Mouse (Mus musculus) hindbrain, postnatal 0 days (tissue): ENCODE data around the gene Bcl2l11. TPM values are rescaled to one million over a fixed set of nuclear protein-coding genes. Genes with fewer than 3 reads are reported as not detected.
A peak's percentile ranks its signal among the peaks of the same experiment; 100 is the strongest.

Experiments used
- ATAC-seq: fragments of 200-750 bp; cut with Nextera tagmentation; 2 replicates; pipeline ENCODE4 v1.8.0; 2017; ENCODE audit warnings: mild to moderate bottlenecking, moderate TSS enrichment, moderate library complexity
- DNase-seq: peaks from one replicate; pipeline ENCODE4 v3.0.0-alpha.2; 2015; ENCODE audit warnings: low spot score
- H3K27ac ChIP-seq: fragments of 300-500 bp; sonication (generic); 2 replicates; pipeline ENCODE4 v1.5.1; 2014; ENCODE audit warnings: mild to moderate bottlenecking
- H3K27me3 ChIP-seq: fragments of 300-500 bp; sonication (generic); 2 replicates; pipeline ENCODE4 v1.6.1; 2014; ENCODE audit warnings: low read length, mixed read lengths; ENCODE audit not compliant: insufficient read depth
- H3K36me3 ChIP-seq: fragments of 300-500 bp; sonication (generic); 2 replicates; pipeline ENCODE4 v1.6.1; 2014; ENCODE audit warnings: low read length, mixed read lengths; ENCODE audit not compliant: insufficient read depth
- H3K4me1 ChIP-seq: fragments of 300-500 bp; sonication (generic); 2 replicates; pipeline ENCODE4 v1.6.1; 2014; ENCODE audit warnings: antibody characterized with exemption, low read length, mixed read lengths; ENCODE audit not compliant: insufficient read depth
- H3K4me2 ChIP-seq: fragments of 300-500 bp; sonication (generic); 2 replicates; pipeline ENCODE4 v1.6.1; 2014; ENCODE audit warnings: low read depth, mild to moderate bottlenecking, low read length, moderate library complexity, mixed read lengths
- H3K4me3 ChIP-seq: fragments of 300-500 bp; sonication (generic); 2 replicates; pipeline ENCODE4 v1.5.1; 2014; ENCODE audit warnings: low read length
- H3K9ac ChIP-seq: fragments of 300-500 bp; sonication (generic); replicated peaks from 2 replicates; pipeline ENCODE4 v1.6.1; 2014; ENCODE audit warnings: mild to moderate bottlenecking, low read length, moderate library complexity, mixed read lengths
- H3K9me3 ChIP-seq: fragments of 300-500 bp; sonication (generic); 2 replicates; pipeline ENCODE4 v1.6.1; 2016; ENCODE audit warnings: low read length, mixed read lengths
- CTCF ChIP-seq: IDR thresholded peaks from 2 replicates; pipeline ENCODE4 v1.5.1; 2016; ENCODE audit warnings: antibody characterized with exemption, control low read depth, low read depth
- WGBS: fragments of 180-500 bp; shearing (Covaris S2); extraction: QIAGEN DNeasy Blood & Tissue Kit; methylation state at CpG from one replicate; pipeline ENCODE4 v1.1.7; 2014; 5-methylcytosine and 5-hydroxymethylcytosine counted together
- polyA plus RNA-seq: library from polyadenylated mRNA; unstranded; fragments of >200 nt; fragmentation: Nextera tagmentation; extraction: Ambion mirVana; gene quantifications from 2 replicates; pipeline ENCODE4 v1.2.1, GENCODE M21; 2015
- total RNA-seq: library from RNA; depleted of rRNA; stranded (reverse); fragments of >200 nt; gene quantifications from 2 replicates; pipeline ENCODE4 v1.2.3, GENCODE M21; 2014

The Bcl2l11 gene
- total and polyA plus RNA-seq, 2 experiments from 2014 or later = 7.8 to 11.3 TPM

DNA sequence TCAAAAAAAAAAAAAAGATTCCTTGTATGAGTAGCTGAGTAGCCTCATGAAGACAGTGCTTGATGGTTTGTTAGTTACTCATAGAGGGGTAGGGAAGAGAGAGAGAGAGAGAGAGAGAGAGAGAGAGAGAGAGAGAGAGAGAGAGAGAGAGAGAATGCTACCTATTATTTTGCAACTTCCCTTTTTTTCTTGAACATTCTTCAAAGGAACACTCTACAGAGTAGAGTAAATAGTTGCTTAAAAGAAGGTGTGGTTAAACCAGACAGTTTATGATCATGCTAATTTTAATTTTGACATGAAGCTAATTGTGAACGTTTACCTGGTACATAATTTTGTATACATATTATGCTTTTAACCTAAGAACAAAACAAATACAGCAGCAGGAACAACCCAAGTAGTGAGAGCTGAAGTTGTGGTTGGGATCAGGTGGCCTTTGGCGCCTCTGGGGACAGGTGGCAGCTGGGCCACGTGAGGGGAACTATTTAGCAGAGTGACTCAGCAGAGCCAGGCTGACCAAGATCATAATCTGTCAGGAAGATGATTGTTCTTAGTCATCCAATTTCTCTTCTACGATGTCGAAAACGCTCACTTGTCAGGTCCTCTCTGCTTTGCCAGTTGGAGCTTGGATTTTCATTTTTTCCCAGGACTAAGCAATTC is 78.0 kb downstream of the Bcl2l11 start:
- no peak for TF ChIP-seq CTCF

DNA sequence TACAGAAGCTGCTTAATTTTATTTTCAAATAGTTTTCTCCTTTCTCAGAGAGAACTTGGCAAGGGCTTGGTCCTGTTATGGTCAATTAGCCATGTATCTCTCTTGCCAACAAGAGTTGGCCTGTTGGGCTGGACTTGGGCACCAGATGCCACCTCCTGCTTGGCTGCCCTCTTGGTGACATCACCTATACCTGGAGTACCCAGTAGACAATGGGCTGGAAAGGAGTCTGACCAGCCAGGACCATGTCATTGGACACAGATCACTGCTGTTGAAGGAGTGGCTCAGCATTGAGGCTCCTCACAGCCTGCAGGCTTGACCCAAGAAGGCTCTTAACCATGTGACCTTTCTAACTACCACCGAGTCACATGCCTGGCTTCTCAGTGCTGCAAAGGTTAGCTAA is 82.7 kb downstream of the Bcl2l11 start:
- WGBS = 64% methylated on average over 1 of the region's 1 CpGs
- no peak overlapping the region for H3K4me3 ChIP-seq
- H3K9ac ChIP-seq = no peak overlapping the region
- H3K4me1 ChIP-seq = no peaks in the 10 kb centered on the region
- H3K4me2 ChIP-seq = no peak overlapping the region
- H3K27ac ChIP-seq = no peak overlapping the region
- ATAC-seq = peak; percentile 35; the same call in 1 of the 2 replicates
- no peaks in the 10 kb centered on the region for H3K9me3 ChIP-seq
- no peak for TF ChIP-seq CTCF
- H3K27me3 ChIP-seq = no peaks in the 10 kb centered on the region
- DNase-seq = peak; percentile 12
- H3K36me3 ChIP-seq = no peaks in the 10 kb centered on the region

More for the DNA sequence above, 78.0 kb downstream of the Bcl2l11 start:
- Histone ChIP-seq H3K9ac (no peak overlapping the region), H3K4me2 (no peak overlapping the region), H3K27me3 (no peaks in the 10 kb centered on the region), H3K27ac (no peak overlapping the region), H3K36me3 (no peaks in the 10 kb centered on the region), H3K4me3 (no peak overlapping the region), H3K4me1 (no peaks in the 10 kb centered on the region), H3K9me3 (no peaks in the 10 kb centered on the region)
- WGBS = 82% methylated on average over 6 of the region's 6 CpGs
- DNase-seq (no peak), ATAC-seq (no peak)

DNA sequence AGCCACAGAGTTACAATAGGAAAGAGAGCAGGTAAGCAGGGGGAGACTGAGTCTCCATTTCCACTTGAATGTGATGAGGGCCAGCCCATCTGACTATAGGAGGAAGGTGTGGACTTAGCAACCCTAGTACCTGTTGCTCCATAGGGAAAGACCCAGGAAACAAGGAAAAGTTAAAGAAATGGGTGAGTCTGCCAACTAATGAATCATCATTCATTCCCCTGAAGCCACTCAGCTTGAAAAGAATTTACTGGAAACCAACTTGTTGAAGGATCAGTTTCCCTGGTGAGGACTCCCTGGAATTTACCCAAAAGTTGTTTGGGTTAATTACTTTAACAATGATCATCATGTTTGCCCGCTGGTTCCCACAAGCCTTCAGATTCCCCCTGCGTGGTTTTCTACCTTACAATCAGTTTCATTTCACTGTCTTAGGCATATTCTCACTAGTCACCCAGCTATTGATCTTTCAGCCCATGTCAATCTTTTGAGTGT is 84.0 kb downstream of the Bcl2l11 start:
- no peak for TF ChIP-seq CTCF

DNA sequence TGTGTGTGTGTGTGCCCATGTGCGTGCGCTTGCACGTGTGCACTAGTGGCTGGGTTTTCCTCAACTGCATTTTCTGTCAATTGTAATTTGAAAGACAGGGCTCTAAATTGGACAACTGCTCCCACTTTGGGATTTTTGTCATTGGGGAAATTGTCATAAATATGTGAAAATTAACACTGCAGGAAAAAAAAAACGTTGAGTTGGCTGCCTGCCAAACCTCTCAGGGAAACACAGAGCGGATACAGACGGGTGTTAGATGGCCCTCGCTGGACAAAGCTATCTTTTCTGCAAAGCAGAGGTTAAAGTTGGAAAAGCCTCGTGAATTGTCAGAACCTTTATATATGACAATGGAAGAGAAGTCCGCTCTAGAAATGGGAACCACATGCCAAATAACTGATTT is 84.5 kb downstream of the Bcl2l11 start:
- H3K9ac ChIP-seq = no peak overlapping the region
- ATAC-seq = no peak
- H3K27ac ChIP-seq = no peak overlapping the region
- H3K36me3 ChIP-seq = no peaks in the 10 kb centered on the region
- H3K4me1 ChIP-seq = no peaks in the 10 kb centered on the region
- H3K9me3 ChIP-seq = no peaks in the 10 kb centered on the region
- no peaks in the 10 kb centered on the region for H3K27me3 ChIP-seq
- TF ChIP-seq CTCF = no peak
- 39% methylated on average over 9 of the region's 9 CpGs for WGBS
- H3K4me3 ChIP-seq = no peak overlapping the region
- peak; percentile 28 for DNase-seq
- H3K4me2 ChIP-seq = no peak overlapping the region

More for the DNA sequence above, 84.0 kb downstream of the Bcl2l11 start:
- no peaks in the 10 kb centered on the region for H3K9me3 ChIP-seq
- WGBS = 53% methylated on average over 2 of the region's 2 CpGs
- H3K36me3 ChIP-seq = no peaks in the 10 kb centered on the region
- no peaks in the 10 kb centered on the region for H3K27me3 ChIP-seq
- DNase-seq (no peak), ATAC-seq (no peak)
- H3K27ac ChIP-seq = no peak overlapping the region
- no peak overlapping the region for H3K4me2 ChIP-seq
- no peak overlapping the region for H3K4me3 ChIP-seq
- H3K9ac ChIP-seq = no peak overlapping the region
- no peaks in the 10 kb centered on the region for H3K4me1 ChIP-seq

DNA sequence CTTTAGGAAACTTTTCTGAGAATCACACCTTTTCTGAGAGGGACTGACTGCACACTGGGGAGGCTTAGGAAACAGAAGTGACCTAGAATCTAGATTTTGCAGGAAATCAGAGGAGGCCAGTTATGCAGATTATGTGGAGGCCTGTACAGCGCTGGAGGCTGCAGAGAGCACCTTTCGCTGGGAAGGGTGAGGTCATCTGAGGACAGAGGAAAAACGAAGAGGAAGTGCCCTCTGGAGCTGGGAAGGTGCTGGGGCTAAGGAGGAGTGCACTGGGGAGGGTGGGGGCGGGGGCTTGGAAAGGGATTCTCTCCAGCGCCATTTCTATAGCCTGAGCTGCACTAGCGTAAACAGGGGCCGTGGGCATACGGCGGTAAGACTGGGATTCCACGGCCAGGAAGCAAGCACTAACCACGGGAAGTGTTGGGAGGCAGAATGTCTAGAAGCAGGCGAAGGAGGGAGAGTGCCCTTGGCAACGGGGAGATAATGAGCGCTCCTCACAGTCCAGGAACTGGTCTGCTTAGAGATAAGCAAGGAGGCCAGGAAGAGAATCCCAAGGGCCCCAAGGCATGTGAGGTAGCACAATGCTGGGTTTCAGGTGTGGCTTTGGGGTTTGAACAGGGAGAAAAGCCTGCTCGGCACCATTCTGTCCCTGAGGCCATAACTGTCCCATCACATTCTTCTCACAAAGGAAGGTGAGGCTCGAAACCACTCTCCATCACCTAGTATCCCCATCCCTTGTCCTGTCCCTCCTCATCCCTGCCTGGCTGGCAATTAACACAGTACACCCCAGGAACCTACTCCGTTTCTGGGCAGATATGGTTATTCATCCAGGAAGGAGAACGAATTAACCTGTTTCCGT is 85.4 kb downstream of the Bcl2l11 start:
- H3K4me1 ChIP-seq = no peaks in the 10 kb centered on the region
- H3K9ac ChIP-seq = no peak overlapping the region
- H3K36me3 ChIP-seq = no peaks in the 10 kb centered on the region
- no peak for TF ChIP-seq CTCF
- no peak overlapping the region for H3K27ac ChIP-seq
- no peaks in the 10 kb centered on the region for H3K9me3 ChIP-seq
- H3K4me2 ChIP-seq = peak overlapping the region; percentile 19; the same call in 1 of the 2 replicates
- no peaks in the 10 kb centered on the region for H3K27me3 ChIP-seq
- 21% methylated on average over 19 of the region's 19 CpGs for WGBS
- ATAC-seq (peak; percentile 48; the same call in 1 of the 2 replicates), DNase-seq (peak; percentile 19)
- H3K4me3 ChIP-seq = no peak overlapping the region

DNA sequence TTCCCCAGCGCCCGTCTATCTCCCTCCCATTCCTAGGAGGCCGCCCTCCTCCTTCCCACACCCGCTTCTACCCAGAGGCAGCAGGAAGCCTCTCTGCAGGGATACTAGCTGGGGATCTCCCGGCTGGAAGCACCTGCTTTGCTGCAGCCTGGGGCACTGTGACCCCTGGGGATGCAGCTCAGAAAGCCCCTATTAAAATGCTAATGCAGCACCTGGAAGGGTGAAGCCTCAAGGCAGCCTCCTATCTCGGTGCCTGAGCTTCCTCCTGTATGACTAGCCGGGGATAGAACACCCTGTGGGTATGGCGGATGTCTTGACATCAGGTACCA is 86.0 kb downstream of the Bcl2l11 start:
- Histone ChIP-seq H3K36me3 (no peaks in the 10 kb centered on the region), H3K27ac (no peak overlapping the region), H3K4me2 (no peak overlapping the region), H3K9me3 (no peaks in the 10 kb centered on the region), H3K4me3 (no peak overlapping the region), H3K27me3 (no peaks in the 10 kb centered on the region), H3K4me1 (no peaks in the 10 kb centered on the region), H3K9ac (no peak overlapping the region)
- DNase-seq (no peak), ATAC-seq (peak; percentile 45; the same call in 1 of the 2 replicates)
- TF ChIP-seq CTCF = no peak
- WGBS = 39% methylated on average over 8 of the region's 8 CpGs
